Mouse (Mus musculus): ENCODE data around the gene Ndfip2. TPM values are rescaled to one million over a fixed set of nuclear protein-coding genes. Genes with fewer than 3 reads are reported as not detected.

Ndfip2 gene
- polyA plus RNA-seq, 1 experiment from 2014 or later, result 97.9 TPM

DNA sequence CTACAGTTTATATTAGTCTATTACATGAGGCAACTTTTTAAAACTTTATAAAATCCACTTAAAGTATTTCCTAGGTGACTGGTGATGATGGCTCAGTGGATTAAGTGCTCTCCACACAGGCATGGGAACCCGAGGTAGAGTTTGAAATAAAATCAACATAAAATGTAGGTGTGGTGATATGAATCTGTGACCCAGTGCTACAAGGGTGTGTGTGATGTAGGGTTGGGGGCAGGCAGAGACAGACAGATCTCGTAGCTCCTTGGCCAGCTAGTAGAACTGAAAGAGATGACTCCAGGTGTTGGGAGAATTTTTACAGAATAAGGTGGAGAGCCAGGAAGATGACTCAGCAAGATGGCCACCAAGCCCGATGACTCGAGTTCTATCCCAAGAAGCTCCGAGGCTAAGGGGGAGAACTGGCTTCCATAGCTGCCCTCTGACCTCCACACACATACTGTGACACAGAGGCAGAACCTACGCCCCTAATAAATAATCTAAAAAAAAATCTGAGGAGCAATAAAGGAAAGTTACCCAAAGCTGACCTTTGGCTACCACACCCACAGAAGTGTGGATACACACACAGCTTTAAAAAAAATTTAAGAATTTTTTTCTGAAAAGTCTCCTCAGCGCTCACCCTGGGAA lies 14.4 kb upstream of the Ndfip2 start:
- Histone ChIP-seq H3K27ac (ENCODE audit: low read length) (no peak overlapping the region; the same call in 1 of the 2 replicates), H3K9ac (ENCODE audit: low read depth, low read length) (no peak overlapping the region), H3K27me3 (replicated peaks; ENCODE audit: control insufficient read depth, insufficient read depth, low read length) (no peaks in the 10 kb centered on the region), H3K9me3 (ENCODE audit: control insufficient read depth, low read length) (no peaks in the 10 kb centered on the region), H3K4me3 (ENCODE audit: low read length) (no peak overlapping the region), H3K4me1 (ENCODE audit: control insufficient read depth, insufficient read depth, low read length) (no peaks in the 10 kb centered on the region; the same call in 1 of the 2 replicates), H3K36me3 (ENCODE audit: control insufficient read depth, insufficient read depth, low read length) (no peaks in the 10 kb centered on the region), H3K4me2 (ENCODE audit: low read depth, low read length) (no peak overlapping the region)
- 71% methylated on average over 7 of the region's 7 CpGs for WGBS
- peak; percentile 90 for ATAC-seq

- Histone ChIP-seq H3K9me3 (ENCODE audit: control insufficient read depth, low read length) (no peaks in the 10 kb centered on the region), H3K9ac (ENCODE audit: low read depth, low read length) (no peak overlapping the region), H3K36me3 (ENCODE audit: control insufficient read depth, insufficient read depth, low read length) (no peaks in the 10 kb centered on the region), H3K27ac (ENCODE audit: low read length) (no peak overlapping the region), H3K27me3 (replicated peaks; ENCODE audit: control insufficient read depth, insufficient read depth, low read length) (no peaks in the 10 kb centered on the region), H3K4me2 (ENCODE audit: low read depth, low read length) (no peak overlapping the region), H3K4me1 (ENCODE audit: control insufficient read depth, insufficient read depth, low read length) (0 out of 2 replicates have a peak, but pooled peaks cover 2% of the 10 kb centered on the region), H3K4me3 (ENCODE audit: low read length) (no peak overlapping the region)
- peak; percentile 85 for ATAC-seq
Observed at GRCm38 (mm10) chr14:105251038-105251437, 7.3 kb upstream of the Ndfip2 start.

DNA sequence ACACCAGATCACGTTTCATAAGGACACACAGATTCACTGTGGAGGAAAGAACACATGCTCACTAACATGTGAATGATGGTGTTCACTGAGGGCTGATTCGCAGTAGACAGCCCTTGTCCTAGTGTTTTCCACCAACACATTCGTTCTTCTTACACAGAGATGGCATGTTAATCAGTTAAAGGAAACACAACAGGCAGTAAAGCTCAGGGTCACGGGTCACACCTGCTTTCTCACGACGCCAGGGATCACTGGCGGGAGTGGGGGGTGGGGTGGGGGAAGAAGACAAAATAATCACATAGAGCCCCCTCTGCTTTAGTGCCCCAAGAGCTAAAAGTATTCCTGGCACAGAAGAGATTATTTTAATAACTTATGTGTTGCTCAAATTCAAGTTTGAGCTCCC lies 5.1 kb upstream of the Ndfip2 start:
- no peaks in the 10 kb centered on the region for H3K9me3 ChIP-seq (ENCODE audit: control insufficient read depth, low read length)
- no peak overlapping the region for H3K4me3 ChIP-seq (ENCODE audit: low read length)
- ATAC-seq, result peak; percentile 43
- 21% methylated on average over 7 of the region's 7 CpGs for WGBS
- peak overlapping the region; percentile 6; the same call in 1 of the 2 replicates for H3K4me2 ChIP-seq (ENCODE audit: low read depth, low read length)
- no peaks in the 10 kb centered on the region for H3K27me3 ChIP-seq (replicated peaks; ENCODE audit: control insufficient read depth, insufficient read depth, low read length)
- H3K4me1 ChIP-seq (ENCODE audit: control insufficient read depth, insufficient read depth, low read length), result 0 out of 2 replicates have a peak, but pooled peaks cover 2% of the 10 kb centered on the region
- H3K27ac ChIP-seq (ENCODE audit: low read length), result peak overlapping the region; percentile 20
- H3K36me3 ChIP-seq (ENCODE audit: control insufficient read depth, insufficient read depth, low read length), result no peaks in the 10 kb centered on the region
- no peak overlapping the region for H3K9ac ChIP-seq (ENCODE audit: low read depth, low read length)

DNA sequence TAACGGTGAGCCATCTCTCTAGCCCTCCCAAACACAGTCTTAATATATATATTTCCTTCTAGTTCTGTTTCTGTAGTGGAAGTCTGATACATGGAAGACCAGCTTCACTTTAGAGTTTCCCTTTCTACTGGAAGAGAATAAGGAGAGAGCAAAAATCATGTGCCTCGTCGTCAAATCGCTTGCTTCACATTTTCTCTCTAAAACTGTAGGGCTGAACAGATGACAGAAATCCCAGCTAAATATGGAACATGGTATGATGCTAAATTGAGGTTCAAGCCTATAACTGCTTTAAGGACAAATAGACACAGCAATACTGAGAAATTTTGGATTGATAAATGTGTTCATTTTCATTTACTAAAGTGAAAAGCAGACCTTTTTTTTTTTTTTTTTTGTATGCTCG lies 4.0 kb upstream of the Ndfip2 start:
- no peak for ATAC-seq
- WGBS, result 85% methylated on average over 5 of the region's 5 CpGs

GRCm38 (mm10) chr14:105255620-105256019 lies 2.8 kb upstream of the Ndfip2 start:
- no peak for ATAC-seq
- no peaks in the 10 kb centered on the region for H3K36me3 ChIP-seq (ENCODE audit: control insufficient read depth, insufficient read depth, low read length)
- no peaks in the 10 kb centered on the region for H3K27me3 ChIP-seq (replicated peaks; ENCODE audit: control insufficient read depth, insufficient read depth, low read length)
- H3K4me3 ChIP-seq (ENCODE audit: low read length), result no peak overlapping the region
- H3K27ac ChIP-seq (ENCODE audit: low read length), result no peak overlapping the region
- H3K9me3 ChIP-seq (ENCODE audit: control insufficient read depth, low read length), result no peaks in the 10 kb centered on the region
- H3K4me1 ChIP-seq (ENCODE audit: control insufficient read depth, insufficient read depth, low read length), result 0 out of 2 replicates have a peak, but pooled peaks cover 2% of the 10 kb centered on the region
- H3K9ac ChIP-seq (ENCODE audit: low read depth, low read length), result no peak overlapping the region
- H3K4me2 ChIP-seq (ENCODE audit: low read depth, low read length), result no peak overlapping the region
- 71% methylated on average over 7 of the region's 7 CpGs for WGBS

More for the DNA sequence above, 4.0 kb upstream of the Ndfip2 start:
- Histone ChIP-seq H3K4me3 (ENCODE audit: low read length) (no peak overlapping the region), H3K27me3 (replicated peaks; ENCODE audit: control insufficient read depth, insufficient read depth, low read length) (no peaks in the 10 kb centered on the region), H3K27ac (ENCODE audit: low read length) (no peak overlapping the region), H3K4me2 (ENCODE audit: low read depth, low read length) (no peak overlapping the region), H3K9ac (ENCODE audit: low read depth, low read length) (no peak overlapping the region), H3K9me3 (ENCODE audit: control insufficient read depth, low read length) (no peaks in the 10 kb centered on the region), H3K36me3 (ENCODE audit: control insufficient read depth, insufficient read depth, low read length) (no peaks in the 10 kb centered on the region), H3K4me1 (ENCODE audit: control insufficient read depth, insufficient read depth, low read length) (0 out of 2 replicates have a peak, but pooled peaks cover 2% of the 10 kb centered on the region)

GRCm38 (mm10) chr14:105259035-105259880 lies 885 bp downstream of the Ndfip2 start:
- H3K9ac ChIP-seq (ENCODE audit: low read depth, low read length), result peak overlapping the region; percentile 97
- H3K36me3 ChIP-seq (ENCODE audit: control insufficient read depth, insufficient read depth, low read length), result no peaks in the 10 kb centered on the region
- WGBS, result 5% methylated on average over 34 of the region's 34 CpGs
- no peaks in the 10 kb centered on the region for H3K9me3 ChIP-seq (ENCODE audit: control insufficient read depth, low read length)
- peak overlapping the region; percentile 98 for H3K27ac ChIP-seq (ENCODE audit: low read length)
- peak; percentile 59 for ATAC-seq
- H3K4me2 ChIP-seq (ENCODE audit: low read depth, low read length), result peak overlapping the region; percentile 61
- H3K27me3 ChIP-seq (replicated peaks; ENCODE audit: control insufficient read depth, insufficient read depth, low read length), result no peaks in the 10 kb centered on the region
- no peaks in the 10 kb centered on the region; the same call in 1 of the 2 replicates for H3K4me1 ChIP-seq (ENCODE audit: control insufficient read depth, insufficient read depth, low read length)
- peak overlapping the region; percentile 87 for H3K4me3 ChIP-seq (ENCODE audit: low read length)

DNA sequence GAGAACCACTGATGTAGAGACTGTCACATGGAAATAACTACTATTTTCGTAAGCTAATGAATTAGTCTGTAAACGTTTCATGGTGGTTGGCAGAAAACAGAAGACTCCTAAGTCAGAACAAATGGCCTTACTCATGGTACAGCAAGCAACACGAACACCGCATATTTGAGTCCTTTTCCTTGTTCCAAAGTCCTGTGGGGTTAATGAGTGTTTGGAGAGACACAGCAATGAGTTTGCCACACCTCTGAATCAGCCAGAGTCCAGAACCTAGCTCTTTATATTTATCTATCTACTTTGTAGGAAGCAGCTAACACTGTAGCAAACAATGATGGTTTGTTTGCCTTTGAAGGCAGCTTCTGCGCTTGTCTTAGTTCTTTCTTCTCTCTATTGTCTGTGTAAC lies 4.5 kb downstream of the Ndfip2 start:
- Histone ChIP-seq H3K4me2 (ENCODE audit: low read depth, low read length) (no peak overlapping the region), H3K27ac (ENCODE audit: low read length) (peak overlapping the region; percentile 79), H3K27me3 (replicated peaks; ENCODE audit: control insufficient read depth, insufficient read depth, low read length) (no peaks in the 10 kb centered on the region), H3K4me3 (ENCODE audit: low read length) (no peak overlapping the region), H3K4me1 (ENCODE audit: control insufficient read depth, insufficient read depth, low read length) (peaks cover 3% of the 10 kb centered on the region; the same call in 1 of the 2 replicates), H3K9ac (ENCODE audit: low read depth, low read length) (no peak overlapping the region), H3K9me3 (ENCODE audit: control insufficient read depth, low read length) (no peaks in the 10 kb centered on the region), H3K36me3 (ENCODE audit: control insufficient read depth, insufficient read depth, low read length) (no peaks in the 10 kb centered on the region)
- 35% methylated on average over 5 of the region's 5 CpGs for WGBS
- peak; percentile 75 for ATAC-seq

DNA sequence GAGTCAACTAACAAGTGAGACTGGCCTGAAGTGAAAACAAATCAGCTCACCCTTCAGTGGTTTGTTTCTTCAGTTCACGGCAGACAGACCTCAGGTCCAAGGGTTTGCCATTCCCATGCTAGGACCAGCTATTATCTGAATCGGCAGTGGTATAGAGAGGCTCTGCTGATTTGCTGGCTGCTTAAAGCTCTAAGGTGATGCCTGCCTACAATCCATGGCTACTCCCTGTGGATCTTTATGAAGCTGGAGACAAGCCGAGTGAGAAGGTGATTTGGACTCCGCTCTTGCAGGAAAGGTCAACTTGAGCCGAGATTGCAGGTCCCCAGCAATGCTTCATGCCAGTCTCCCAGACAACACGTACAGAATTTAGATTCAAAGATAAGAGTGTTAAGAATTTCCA lies 8.7 kb downstream of the Ndfip2 start:
- Histone ChIP-seq H3K9ac (ENCODE audit: low read depth, low read length) (no peak overlapping the region), H3K27me3 (replicated peaks; ENCODE audit: control insufficient read depth, insufficient read depth, low read length) (no peaks in the 10 kb centered on the region), H3K9me3 (ENCODE audit: control insufficient read depth, low read length) (no peaks in the 10 kb centered on the region), H3K27ac (ENCODE audit: low read length) (peak overlapping the region; percentile 80), H3K4me1 (ENCODE audit: control insufficient read depth, insufficient read depth, low read length) (0 out of 2 replicates have a peak, but pooled peaks cover 3% of the 10 kb centered on the region), H3K36me3 (ENCODE audit: control insufficient read depth, insufficient read depth, low read length) (no peaks in the 10 kb centered on the region), H3K4me3 (ENCODE audit: low read length) (no peak overlapping the region), H3K4me2 (ENCODE audit: low read depth, low read length) (no peak overlapping the region)
- WGBS, result 51% methylated on average over 6 of the region's 6 CpGs
- ATAC-seq, result peak; percentile 58

- Histone ChIP-seq H3K9me3 (ENCODE audit: control insufficient read depth, low read length) (no peaks in the 10 kb centered on the region), H3K4me3 (ENCODE audit: low read length) (no peak overlapping the region), H3K4me1 (ENCODE audit: control insufficient read depth, insufficient read depth, low read length) (peaks cover 13% of the 10 kb centered on the region; the same call in 1 of the 2 replicates), H3K4me2 (ENCODE audit: low read depth, low read length) (no peak overlapping the region), H3K36me3 (ENCODE audit: control insufficient read depth, insufficient read depth, low read length) (no peaks in the 10 kb centered on the region), H3K27ac (ENCODE audit: low read length) (no peak overlapping the region), H3K9ac (ENCODE audit: low read depth, low read length) (no peak overlapping the region), H3K27me3 (replicated peaks; ENCODE audit: control insufficient read depth, insufficient read depth, low read length) (no peaks in the 10 kb centered on the region)
- 79% methylated on average over 6 of the region's 6 CpGs for WGBS
- no peak for ATAC-seq
Observed at GRCm38 (mm10) chr14:105272030-105272429, 13.7 kb downstream of the Ndfip2 start.

Data from intestine, embryonic 16.5 days (tissue).